Mouse (Mus musculus): Measurements from ENCODE around the gene Cp. TPM values are rescaled to one million over a fixed set of nuclear protein-coding genes. Genes with fewer than 3 reads are reported as not detected.
"Not testable (repeated sequence)": the region's sequence is repeated elsewhere in the genome, so short reads cannot be mapped to it uniquely, and the experiment has no call there.

Cp gene
- polyA plus RNA-seq, 1 experiment = 2.5 TPM

DNA sequence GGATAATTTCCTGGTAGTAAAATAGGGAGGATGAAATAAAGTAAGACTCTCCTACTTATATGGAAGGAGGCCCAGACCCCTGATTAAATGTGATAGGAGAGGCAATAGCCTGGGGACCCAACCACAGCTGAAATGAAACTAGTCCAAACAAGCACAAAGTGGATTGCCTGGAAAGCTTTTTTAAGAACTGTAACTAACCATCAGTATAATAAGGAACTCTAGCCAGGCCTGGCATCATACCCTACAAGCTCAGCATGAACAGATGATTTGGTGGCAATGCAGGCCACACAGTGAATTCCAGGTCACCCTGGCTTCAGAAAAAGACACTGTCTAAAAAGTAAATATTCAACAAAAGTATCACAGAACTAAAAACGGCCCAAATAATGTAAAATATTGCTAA lies 48.8 kb downstream of the Cp start:
- Histone ChIP-seq H3K27ac (ENCODE audit: control insufficient read depth, insufficient read depth, low read depth, low read length) (no peak overlapping the region), H3K36me3 (ENCODE audit: control insufficient read depth, insufficient read depth, low read length) (no peaks in the 10 kb centered on the region), H3K4me3 (ENCODE audit: control insufficient read depth, low read depth, low read length) (no peak overlapping the region), H3K4me1 (ENCODE audit: control insufficient read depth, insufficient read depth, low read length) (no peaks in the 10 kb centered on the region), H3K27me3 (ENCODE audit: control insufficient read depth, insufficient read depth, low read length) (no peaks in the 10 kb centered on the region)
- TF ChIP-seq POLR2A (IDR thresholded peaks at IDR 0.05; ENCODE audit: control insufficient read depth, low read depth, low read length) = no peak
- no peak for TF ChIP-seq CTCF (IDR thresholded peaks at IDR 0.05; ENCODE audit: control insufficient read depth, insufficient read depth, insufficient replicate concordance, low read depth, low read length)

DNA sequence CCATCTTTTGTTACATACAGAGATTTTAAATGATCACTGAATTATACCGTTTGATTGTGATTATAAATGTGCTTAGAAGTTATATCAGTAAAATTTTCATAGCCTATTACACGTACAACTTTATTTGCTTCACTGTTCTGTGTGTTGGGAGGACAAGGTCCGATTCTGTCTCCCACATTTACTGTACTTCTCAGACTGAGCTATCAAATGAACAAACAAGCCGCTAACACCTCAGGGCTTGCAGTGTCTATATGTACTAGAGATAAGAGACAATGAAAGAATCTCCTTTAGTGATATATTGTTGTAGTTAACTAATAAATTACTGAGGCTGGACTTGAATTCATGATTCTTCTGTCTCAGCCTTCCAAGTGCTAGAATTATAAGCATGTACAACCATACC lies 50.4 kb downstream of the Cp start:
- TF ChIP-seq POLR2A (IDR thresholded peaks at IDR 0.05; ENCODE audit: control insufficient read depth, low read depth, low read length) (no peak), CTCF (IDR thresholded peaks at IDR 0.05; ENCODE audit: control insufficient read depth, insufficient read depth, insufficient replicate concordance, low read depth, low read length) (no peak)
- Histone ChIP-seq H3K36me3 (ENCODE audit: control insufficient read depth, insufficient read depth, low read length) (no peaks in the 10 kb centered on the region), H3K27me3 (ENCODE audit: control insufficient read depth, insufficient read depth, low read length) (no peaks in the 10 kb centered on the region), H3K4me1 (ENCODE audit: control insufficient read depth, insufficient read depth, low read length) (no peaks in the 10 kb centered on the region), H3K4me3 (ENCODE audit: control insufficient read depth, low read depth, low read length) (no peak overlapping the region), H3K27ac (ENCODE audit: control insufficient read depth, insufficient read depth, low read depth, low read length) (no peak overlapping the region)

- no peak overlapping the region for H3K4me3 ChIP-seq (ENCODE audit: control insufficient read depth, low read depth, low read length)
- no peak for TF ChIP-seq CTCF (IDR thresholded peaks at IDR 0.05; ENCODE audit: control insufficient read depth, insufficient read depth, insufficient replicate concordance, low read depth, low read length)
- no peak for TF ChIP-seq POLR2A (IDR thresholded peaks at IDR 0.05; ENCODE audit: control insufficient read depth, low read depth, low read length)
- no peaks in the 10 kb centered on the region for H3K27me3 ChIP-seq (ENCODE audit: control insufficient read depth, insufficient read depth, low read length)
- H3K27ac ChIP-seq (ENCODE audit: control insufficient read depth, insufficient read depth, low read depth, low read length) = no peak overlapping the region
- H3K36me3 ChIP-seq (ENCODE audit: control insufficient read depth, insufficient read depth, low read length) = no peaks in the 10 kb centered on the region
- H3K4me1 ChIP-seq (ENCODE audit: control insufficient read depth, insufficient read depth, low read length) = no peaks in the 10 kb centered on the region
These were observed 50.9 kb downstream of the Cp start for GRCm38 (mm10) chr3:20007759-20008158.

GRCm38 (mm10) chr3:20010464-20010863 lies 53.6 kb downstream of the Cp start:
- H3K27me3 ChIP-seq (ENCODE audit: control insufficient read depth, insufficient read depth, low read length) = no peaks in the 10 kb centered on the region
- no peak overlapping the region for H3K27ac ChIP-seq (ENCODE audit: control insufficient read depth, insufficient read depth, low read depth, low read length)
- H3K4me1 ChIP-seq (ENCODE audit: control insufficient read depth, insufficient read depth, low read length) = no peaks in the 10 kb centered on the region
- H3K4me3 ChIP-seq (ENCODE audit: control insufficient read depth, low read depth, low read length) = no peak overlapping the region
- TF ChIP-seq CTCF (IDR thresholded peaks at IDR 0.05; ENCODE audit: control insufficient read depth, insufficient read depth, insufficient replicate concordance, low read depth, low read length) (no peak), POLR2A (IDR thresholded peaks at IDR 0.05; ENCODE audit: control insufficient read depth, low read depth, low read length) (no peak)
- no peaks in the 10 kb centered on the region for H3K36me3 ChIP-seq (ENCODE audit: control insufficient read depth, insufficient read depth, low read length)

DNA sequence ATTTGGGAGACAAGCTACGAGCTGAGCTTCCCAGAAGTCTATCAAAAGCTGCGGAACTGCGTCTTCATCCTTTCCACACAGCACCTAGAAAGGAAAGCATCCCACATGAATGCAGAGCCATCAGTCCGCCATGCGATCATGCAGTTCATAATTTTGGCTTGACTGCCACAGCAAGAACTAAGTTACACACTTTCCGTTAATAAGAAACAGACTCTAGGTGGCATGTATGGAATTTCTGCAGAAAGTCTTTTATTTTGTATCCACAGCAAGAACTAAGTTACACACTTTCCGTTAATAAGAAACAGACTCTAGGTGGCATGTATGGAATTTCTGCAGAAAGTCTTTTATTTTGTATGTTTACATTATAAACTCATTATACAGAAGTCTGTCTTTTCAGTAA lies 54.1 kb downstream of the Cp start:
- H3K4me3 ChIP-seq (ENCODE audit: control insufficient read depth, low read depth, low read length); H3K36me3 ChIP-seq (ENCODE audit: control insufficient read depth, insufficient read depth, low read length); H3K27ac ChIP-seq (ENCODE audit: control insufficient read depth, insufficient read depth, low read depth, low read length); H3K27me3 ChIP-seq (ENCODE audit: control insufficient read depth, insufficient read depth, low read length); H3K4me1 ChIP-seq (ENCODE audit: control insufficient read depth, insufficient read depth, low read length): not testable (repeated sequence)

DNA sequence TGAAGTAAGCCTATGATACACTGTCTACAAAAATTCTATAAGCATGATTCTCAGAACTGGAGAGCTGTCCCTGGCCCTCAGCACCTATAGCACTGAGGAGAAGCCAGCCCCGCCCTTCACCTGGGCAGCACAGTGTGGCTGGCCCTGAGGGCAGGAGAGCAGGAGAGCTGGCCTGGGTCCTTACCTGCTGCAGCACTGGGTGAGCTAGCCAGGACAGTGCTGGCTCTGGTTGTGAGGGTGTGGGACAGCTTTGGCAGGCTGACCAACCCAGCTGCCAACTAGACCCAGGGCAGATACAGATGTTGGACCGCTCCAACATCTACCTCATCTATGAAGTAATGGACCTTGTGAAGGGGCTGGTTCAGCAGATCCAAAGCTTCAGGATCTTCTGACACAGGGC lies 57.6 kb downstream of the Cp start:
- Histone ChIP-seq H3K4me1 (ENCODE audit: control insufficient read depth, insufficient read depth, low read length) (no peaks in the 10 kb centered on the region), H3K4me3 (ENCODE audit: control insufficient read depth, low read depth, low read length) (no peak overlapping the region), H3K27ac (ENCODE audit: control insufficient read depth, insufficient read depth, low read depth, low read length) (no peak overlapping the region), H3K27me3 (ENCODE audit: control insufficient read depth, insufficient read depth, low read length) (no peaks in the 10 kb centered on the region), H3K36me3 (ENCODE audit: control insufficient read depth, insufficient read depth, low read length) (no peaks in the 10 kb centered on the region)
- TF ChIP-seq POLR2A (IDR thresholded peaks at IDR 0.05; ENCODE audit: control insufficient read depth, low read depth, low read length) (no peak), CTCF (IDR thresholded peaks at IDR 0.05; ENCODE audit: control insufficient read depth, insufficient read depth, insufficient replicate concordance, low read depth, low read length) (no peak)

DNA sequence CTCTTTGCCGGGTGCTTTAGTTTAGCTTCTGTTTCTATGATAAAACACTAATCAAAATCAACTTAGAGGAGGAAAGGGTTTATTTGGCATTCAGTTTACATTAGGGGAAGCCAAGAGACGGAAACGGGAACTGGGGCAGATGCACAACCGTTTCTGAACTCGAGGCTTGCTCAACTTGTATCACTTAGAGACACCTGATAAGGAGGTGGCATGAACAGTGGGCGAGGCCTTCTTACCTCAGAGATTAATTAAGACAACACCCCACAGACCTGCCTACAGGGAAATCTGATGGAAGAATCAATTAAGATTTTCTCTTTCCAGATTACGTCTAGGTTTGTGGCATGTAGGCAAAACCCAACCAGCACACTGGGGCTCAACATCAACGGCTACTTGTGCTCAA lies 61.2 kb downstream of the Cp start:
- no peak overlapping the region for H3K27ac ChIP-seq (ENCODE audit: control insufficient read depth, insufficient read depth, low read depth, low read length)
- no peaks in the 10 kb centered on the region for H3K36me3 ChIP-seq (ENCODE audit: control insufficient read depth, insufficient read depth, low read length)
- TF ChIP-seq CTCF (IDR thresholded peaks at IDR 0.05; ENCODE audit: control insufficient read depth, insufficient read depth, insufficient replicate concordance, low read depth, low read length) (no peak), POLR2A (IDR thresholded peaks at IDR 0.05; ENCODE audit: control insufficient read depth, low read depth, low read length) (no peak)
- no peak overlapping the region for H3K4me3 ChIP-seq (ENCODE audit: control insufficient read depth, low read depth, low read length)
- H3K4me1 ChIP-seq (ENCODE audit: control insufficient read depth, insufficient read depth, low read length) = no peaks in the 10 kb centered on the region
- H3K27me3 ChIP-seq (ENCODE audit: control insufficient read depth, insufficient read depth, low read length) = no peaks in the 10 kb centered on the region

DNA sequence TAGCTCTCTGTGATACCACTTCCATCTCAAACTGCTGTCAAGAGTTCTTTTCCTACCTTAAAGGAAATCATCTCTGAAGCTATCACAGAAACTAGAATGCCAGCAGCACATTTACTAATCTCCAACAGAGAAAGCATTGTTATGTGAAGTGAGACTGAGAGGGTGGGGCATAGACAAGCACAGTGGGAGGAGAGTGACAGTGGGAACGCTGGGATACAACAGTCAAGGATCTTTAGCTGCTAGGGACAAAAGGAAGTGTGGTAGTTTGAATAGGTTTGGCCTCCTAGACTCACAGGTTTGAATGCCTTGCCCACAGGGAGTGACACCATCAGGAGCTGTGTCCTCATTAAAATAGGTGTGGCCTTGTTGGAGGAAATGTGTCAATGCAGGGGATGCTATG lies 67.0 kb downstream of the Cp start:
- H3K27ac ChIP-seq (ENCODE audit: control insufficient read depth, insufficient read depth, low read depth, low read length) = no peak overlapping the region
- TF ChIP-seq CTCF (IDR thresholded peaks at IDR 0.05; ENCODE audit: control insufficient read depth, insufficient read depth, insufficient replicate concordance, low read depth, low read length) (no peak), POLR2A (IDR thresholded peaks at IDR 0.05; ENCODE audit: control insufficient read depth, low read depth, low read length) (no peak)
- H3K4me1 ChIP-seq (ENCODE audit: control insufficient read depth, insufficient read depth, low read length) = no peaks in the 10 kb centered on the region
- H3K36me3 ChIP-seq (ENCODE audit: control insufficient read depth, insufficient read depth, low read length) = no peaks in the 10 kb centered on the region
- no peak overlapping the region for H3K4me3 ChIP-seq (ENCODE audit: control insufficient read depth, low read depth, low read length)
- no peaks in the 10 kb centered on the region for H3K27me3 ChIP-seq (ENCODE audit: control insufficient read depth, insufficient read depth, low read length)
